Mouse (Mus musculus) neural tube, embryonic 11.5 days (tissue): ENCODE measurements around the gene Lemd1. TPM values are rescaled to one million over a fixed set of nuclear protein-coding genes. Genes with fewer than 3 reads are reported as not detected.
A peak's percentile ranks its signal among the peaks of the same experiment; 100 is the strongest.

ENCODE experiments used
- ATAC-seq: fragments of 200-750 bp; cut with Nextera tagmentation; 2 replicates; pipeline ENCODE4 v1.8.0; 2017; ENCODE audit warnings: moderate number of reproducible peaks, mild to moderate bottlenecking, moderate TSS enrichment, moderate library complexity; ENCODE audit not compliant: insufficient read depth, low FRiP score, low TSS enrichment
- DNase-seq: peaks from one replicate; pipeline ENCODE4 v3.0.0-alpha.2; 2015; ENCODE audit warnings: low spot score
- H3K27ac ChIP-seq: fragments of 300-500 bp; sonication (generic); 2 replicates; pipeline ENCODE4 v1.5.1; 2014; ENCODE audit warnings: low read depth, mild to moderate bottlenecking, low read length
- H3K27me3 ChIP-seq: fragments of 300-500 bp; sonication (generic); 2 replicates; pipeline ENCODE4 v1.6.1; 2014; ENCODE audit warnings: mild to moderate bottlenecking, low read length, mixed read lengths; ENCODE audit not compliant: control insufficient read depth, insufficient read depth
- H3K36me3 ChIP-seq: fragments of 300-500 bp; sonication (generic); 2 replicates; pipeline ENCODE4 v1.6.1; 2014; ENCODE audit warnings: mild to moderate bottlenecking, low read length, moderate library complexity, mixed read lengths; ENCODE audit not compliant: control insufficient read depth, insufficient read depth
- H3K4me1 ChIP-seq: fragments of 300-500 bp; sonication (generic); 2 replicates; pipeline ENCODE4 v1.6.1; 2014; ENCODE audit warnings: low read length, mixed read lengths; ENCODE audit not compliant: control insufficient read depth, insufficient read depth
- H3K4me2 ChIP-seq: fragments of 300-500 bp; sonication (generic); 2 replicates; pipeline ENCODE4 v1.6.1; 2014; ENCODE audit warnings: low read depth, mild to moderate bottlenecking, moderate library complexity
- H3K4me3 ChIP-seq: fragments of 300-500 bp; sonication (generic); 2 replicates; pipeline ENCODE4 v1.5.1; 2014; ENCODE audit warnings: low read depth, low read length
- H3K9ac ChIP-seq: fragments of 300-500 bp; sonication (generic); 2 replicates; pipeline ENCODE4 v1.6.1; 2014; ENCODE audit warnings: mild to moderate bottlenecking, low read length
- H3K9me3 ChIP-seq: fragments of 300-500 bp; sonication (generic); 2 replicates; pipeline ENCODE4 v1.6.1; 2016; ENCODE audit warnings: low read length; ENCODE audit not compliant: control insufficient read depth
- WGBS: fragments of 180-500 bp; shearing (Covaris S2); extraction: QIAGEN DNeasy Blood & Tissue Kit; methylation state at CpG from one replicate; pipeline ENCODE4 v1.1.7; 2014; 5-methylcytosine and 5-hydroxymethylcytosine counted together
- polyA plus RNA-seq: library from polyadenylated mRNA; unstranded; fragments of >200 nt; fragmentation: Nextera tagmentation; extraction: Ambion mirVana; gene quantifications from 2 replicates; pipeline ENCODE4 v1.2.1, GENCODE M21; 2014

Gene Lemd1
- polyA plus RNA-seq, 1 experiment from 2014 or later = 6.8 TPM

DNA sequence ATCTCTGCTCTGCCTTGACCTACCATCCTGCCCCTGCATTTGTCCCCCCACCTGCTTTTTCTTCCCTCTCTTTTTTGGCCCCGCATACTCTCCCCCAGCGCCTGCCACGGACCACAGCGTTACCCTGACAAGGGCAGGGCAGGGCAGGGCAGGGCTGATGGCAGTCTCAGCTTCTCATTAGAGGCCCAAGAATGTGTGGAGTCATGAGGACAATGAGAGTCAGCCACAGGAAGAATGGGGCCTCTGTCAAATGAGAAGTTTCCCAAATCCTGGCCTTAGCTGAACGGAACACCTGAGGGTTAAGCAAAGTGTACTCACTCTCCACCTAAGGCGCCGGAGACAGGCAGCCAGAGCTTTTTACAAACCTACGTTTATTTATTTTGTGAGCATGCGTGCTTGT, 3.9 kb downstream of the Lemd1 start:
- H3K4me1 ChIP-seq = peaks cover 36% of the 10 kb centered on the region

DNA sequence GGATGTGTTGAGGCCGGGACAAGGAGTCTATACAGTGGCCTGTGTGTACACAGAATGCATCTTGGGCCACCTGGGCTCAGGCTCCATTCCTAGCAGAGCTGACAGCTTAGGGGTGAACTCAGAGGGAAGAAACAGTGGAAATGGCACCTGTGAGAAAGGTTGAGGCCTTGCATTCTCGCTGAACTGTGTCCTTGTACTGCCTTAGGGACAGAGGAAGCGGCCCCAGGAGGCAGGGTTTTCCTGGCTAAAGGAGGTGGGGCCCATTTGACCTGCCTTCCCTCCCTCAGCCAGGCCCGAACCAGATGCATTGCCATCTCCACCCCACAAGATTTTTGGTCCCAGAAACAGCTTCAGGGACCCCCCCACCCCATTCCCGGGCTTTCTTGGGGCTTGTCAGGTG, 4.5 kb downstream of the Lemd1 start:
- no peak overlapping the region for H3K9ac ChIP-seq
- H3K27ac ChIP-seq = no peak overlapping the region
- WGBS = 33% methylated on average over 5 of the region's 5 CpGs
- no peaks in the 10 kb centered on the region for H3K9me3 ChIP-seq
- peaks cover 5% of the 10 kb centered on the region; the same call in 1 of the 2 replicates for H3K27me3 ChIP-seq
- H3K36me3 ChIP-seq = no peaks in the 10 kb centered on the region
- H3K4me1 ChIP-seq = peaks cover 42% of the 10 kb centered on the region
- ATAC-seq = no peak
- no peak overlapping the region for H3K4me3 ChIP-seq
- no peak for DNase-seq
- H3K4me2 ChIP-seq = no peak overlapping the region

More for the DNA sequence above, 3.9 kb downstream of the Lemd1 start:
- 48% methylated on average over 9 of the region's 9 CpGs for WGBS
- ATAC-seq = no peak
- H3K4me2 ChIP-seq = no peak overlapping the region
- no peak overlapping the region for H3K27ac ChIP-seq
- no peaks in the 10 kb centered on the region for H3K36me3 ChIP-seq
- no peak for DNase-seq
- no peak overlapping the region for H3K9ac ChIP-seq
- peaks cover 5% of the 10 kb centered on the region; the same call in 1 of the 2 replicates for H3K27me3 ChIP-seq
- H3K9me3 ChIP-seq = no peaks in the 10 kb centered on the region
- H3K4me3 ChIP-seq = no peak overlapping the region

DNA sequence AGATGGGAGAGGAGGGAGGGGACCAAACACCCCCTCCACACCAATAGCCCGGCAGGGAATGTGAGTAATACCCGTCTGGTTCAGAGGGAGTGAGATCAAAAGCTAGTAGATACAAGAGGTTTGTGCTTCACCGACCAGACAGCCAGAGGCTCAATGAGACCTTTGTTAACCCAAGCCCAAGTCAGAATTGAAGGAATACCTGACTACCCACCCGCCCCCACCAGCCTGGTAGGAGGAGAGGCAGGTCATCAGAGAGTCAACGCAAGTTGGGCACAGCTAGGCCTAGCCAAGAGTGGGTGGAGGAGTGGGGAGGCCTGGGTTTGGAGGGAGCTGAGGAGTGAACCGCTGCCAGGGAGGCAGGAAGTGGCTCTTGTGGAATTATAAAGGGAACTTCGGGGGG, 5.1 kb downstream of the Lemd1 start:
- Histone ChIP-seq H3K4me3 (no peak overlapping the region), H3K36me3 (no peaks in the 10 kb centered on the region), H3K9ac (no peak overlapping the region), H3K27me3 (peaks cover 2% of the 10 kb centered on the region; the same call in 1 of the 2 replicates), H3K27ac (no peak overlapping the region), H3K9me3 (no peaks in the 10 kb centered on the region), H3K4me2 (no peak overlapping the region), H3K4me1 (peaks cover 44% of the 10 kb centered on the region)
- 4% methylated on average over 7 of the region's 7 CpGs for WGBS
- DNase-seq (peak; percentile 11), ATAC-seq (no peak)

DNA sequence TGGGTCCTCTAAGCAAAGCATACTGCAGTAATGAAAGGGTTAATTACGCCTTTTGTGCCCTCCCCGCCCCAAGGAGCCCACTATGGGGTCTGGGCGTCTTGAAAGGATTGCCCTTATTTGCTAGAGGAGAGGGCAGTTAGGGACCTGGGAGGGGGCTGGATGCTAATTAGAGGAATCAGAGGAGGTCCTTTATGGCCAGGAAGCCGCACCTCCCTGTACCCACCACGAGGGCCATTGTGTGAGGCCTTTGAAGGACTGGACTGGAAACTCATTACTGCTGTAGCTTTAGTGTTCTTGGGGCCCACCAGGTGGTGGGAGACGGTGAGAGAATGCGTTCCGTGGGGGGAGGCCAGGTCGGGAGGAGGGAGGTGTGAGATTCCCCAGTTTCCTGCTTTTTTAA, 6.4 kb downstream of the Lemd1 start:
- Histone ChIP-seq H3K9me3 (no peaks in the 10 kb centered on the region), H3K4me2 (no peak overlapping the region), H3K27me3 (no peaks in the 10 kb centered on the region), H3K9ac (no peak overlapping the region), H3K36me3 (no peaks in the 10 kb centered on the region), H3K4me1 (peaks cover 44% of the 10 kb centered on the region), H3K27ac (no peak overlapping the region), H3K4me3 (no peak overlapping the region)
- 0 out of 2 replicates have a peak, but pooled peaks have one; percentile 26 for ATAC-seq
- 3% methylated on average over 9 of the region's 9 CpGs for WGBS
- DNase-seq = peak; percentile 18

DNA sequence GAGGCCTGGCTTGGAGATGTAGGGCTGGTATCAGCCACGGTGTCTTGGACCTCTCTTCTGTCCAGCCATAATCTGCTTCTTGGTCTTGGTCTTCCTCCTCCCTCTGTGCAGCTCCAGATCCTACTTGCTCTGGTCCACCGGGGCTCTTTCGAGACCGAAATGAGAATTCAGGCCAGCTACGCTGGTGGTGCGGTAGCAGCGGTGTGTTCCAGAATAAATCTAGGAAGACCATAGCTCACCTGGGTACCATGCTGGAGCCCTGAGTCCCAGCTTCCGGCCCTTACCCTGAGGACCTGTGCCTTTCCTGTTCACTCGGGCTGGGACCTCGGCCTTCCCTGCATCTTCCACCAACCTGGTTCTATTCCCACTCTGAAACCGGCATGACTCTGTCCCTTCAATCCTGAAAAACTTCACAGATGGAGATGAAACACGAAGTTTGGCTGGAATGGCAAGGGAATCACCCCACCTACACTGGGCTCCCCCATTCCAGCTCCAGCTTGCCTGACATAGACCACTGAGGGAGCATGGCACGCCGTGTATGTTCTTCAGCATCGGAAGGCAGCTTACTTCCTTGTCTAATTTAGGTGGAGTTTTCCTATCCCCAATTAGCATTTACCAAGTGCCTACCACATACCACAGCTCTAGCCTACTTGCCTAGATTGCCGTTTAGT, 7.3 kb downstream of the Lemd1 start:
- DNase-seq (no peak), ATAC-seq (no peak)
- no peaks in the 10 kb centered on the region for H3K9me3 ChIP-seq
- no peak overlapping the region for H3K9ac ChIP-seq
- no peaks in the 10 kb centered on the region for H3K36me3 ChIP-seq
- no peaks in the 10 kb centered on the region for H3K27me3 ChIP-seq
- WGBS = 70% methylated on average over 16 of the region's 16 CpGs
- H3K4me3 ChIP-seq = no peak overlapping the region
- no peak overlapping the region for H3K27ac ChIP-seq
- H3K4me1 ChIP-seq = peaks cover 38% of the 10 kb centered on the region
- no peak overlapping the region for H3K4me2 ChIP-seq

DNA sequence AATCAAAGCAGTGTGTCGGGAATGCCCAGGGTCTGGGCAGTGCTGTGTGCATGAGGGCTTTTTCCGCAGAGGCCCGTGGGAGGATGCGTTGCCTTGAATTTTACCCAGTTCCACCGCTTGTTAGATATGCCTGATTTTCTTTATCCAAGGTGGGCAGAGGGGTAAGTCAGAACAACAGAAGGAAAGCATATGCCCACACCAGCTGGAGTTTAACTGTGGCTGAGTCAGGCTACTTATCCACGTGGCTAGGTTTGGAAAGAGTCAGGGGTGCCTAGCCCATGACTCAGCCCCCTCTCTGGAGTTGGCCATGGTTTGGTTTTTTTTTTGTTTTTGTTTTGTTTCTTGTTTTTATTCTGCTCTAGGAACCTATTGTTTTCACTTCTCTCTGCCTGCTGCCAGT, 8.0 kb downstream of the Lemd1 start:
- Histone ChIP-seq H3K27ac (no peak overlapping the region), H3K4me1 (peaks cover 33% of the 10 kb centered on the region)
- ATAC-seq = no peak

DNA sequence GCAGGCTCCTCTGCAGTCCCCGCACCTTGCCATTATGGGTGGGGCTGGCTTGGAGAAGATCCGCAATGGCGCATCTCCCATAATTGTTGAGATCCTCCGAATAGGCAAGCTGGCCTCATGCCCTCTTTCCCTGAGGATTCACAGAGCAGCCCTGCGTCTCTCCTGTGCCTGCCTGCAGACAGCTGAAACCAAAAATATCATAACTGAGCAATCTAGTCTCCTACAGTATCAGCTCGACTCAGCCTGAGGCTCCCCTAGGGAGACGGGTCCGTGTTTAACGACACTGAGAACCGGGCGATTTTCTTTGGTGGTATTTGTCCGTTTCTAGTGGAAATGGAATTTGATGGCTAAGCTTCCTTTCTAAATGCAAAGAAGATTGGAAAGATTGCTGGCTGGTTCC, 8.7 kb downstream of the Lemd1 start:
- H3K27me3 ChIP-seq = no peaks in the 10 kb centered on the region
- peaks cover 30% of the 10 kb centered on the region for H3K4me1 ChIP-seq
- DNase-seq (peak; percentile 22), ATAC-seq (no peak)
- H3K4me3 ChIP-seq = no peak overlapping the region
- 24% methylated on average over 12 of the region's 12 CpGs for WGBS
- H3K9ac ChIP-seq = peak overlapping the region; percentile 23; the same call in 1 of the 2 replicates
- no peak overlapping the region for H3K27ac ChIP-seq
- H3K9me3 ChIP-seq = no peaks in the 10 kb centered on the region
- no peaks in the 10 kb centered on the region for H3K36me3 ChIP-seq
- no peak overlapping the region for H3K4me2 ChIP-seq

More for the DNA sequence above, 8.0 kb downstream of the Lemd1 start:
- H3K4me3 ChIP-seq = no peak overlapping the region
- DNase-seq = no peak
- WGBS = 77% methylated on average over 6 of the region's 6 CpGs
- no peak overlapping the region for H3K9ac ChIP-seq
- no peaks in the 10 kb centered on the region for H3K36me3 ChIP-seq
- H3K4me2 ChIP-seq = no peak overlapping the region
- H3K27me3 ChIP-seq = no peaks in the 10 kb centered on the region
- no peaks in the 10 kb centered on the region for H3K9me3 ChIP-seq

DNA sequence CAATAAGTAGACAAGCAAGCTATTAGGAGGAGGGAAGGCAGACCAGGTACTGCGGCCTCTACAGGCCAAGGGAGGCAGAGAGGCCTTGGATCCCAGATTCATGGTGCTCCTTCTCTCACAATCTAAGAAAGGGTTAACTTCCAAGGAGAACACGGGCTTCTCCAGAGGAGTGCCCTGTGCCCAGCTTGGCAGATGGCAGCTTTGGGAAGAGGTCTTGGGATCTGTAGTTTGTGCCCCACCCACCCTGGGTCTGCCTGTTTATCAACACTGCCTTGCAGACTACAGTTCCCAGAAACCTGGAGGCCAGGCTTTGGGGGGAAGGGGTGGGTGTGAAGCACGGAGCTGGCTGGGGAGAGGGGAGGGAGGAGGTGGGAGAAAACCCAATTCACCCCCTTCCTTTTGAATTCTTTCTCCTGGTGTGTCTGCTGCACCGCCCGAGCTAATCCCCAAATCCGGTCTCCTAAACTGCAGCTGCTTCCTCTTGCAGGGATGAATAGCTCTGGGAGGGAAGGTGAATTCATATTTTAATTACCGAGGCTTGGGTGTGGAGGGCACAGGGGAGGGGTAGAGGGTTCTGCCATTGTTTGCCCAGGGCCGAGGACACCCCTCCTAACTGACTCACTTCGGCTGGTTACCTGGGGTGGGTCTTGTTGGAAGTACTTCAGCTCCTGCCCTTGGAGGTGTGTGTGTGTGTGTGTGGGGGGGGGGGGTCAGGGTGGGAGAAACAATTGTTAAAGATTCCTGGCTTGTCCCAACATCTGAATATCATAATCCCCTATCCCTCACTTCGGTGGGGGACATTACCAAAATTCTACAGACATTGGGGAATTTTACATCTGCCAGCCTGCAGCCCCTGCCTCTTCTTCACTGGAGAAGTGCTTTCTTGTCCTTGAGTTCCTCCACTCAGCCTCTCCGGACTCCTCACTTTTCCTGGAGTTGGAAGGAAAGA, 9.6 kb downstream of the Lemd1 start:
- no peaks in the 10 kb centered on the region for H3K36me3 ChIP-seq
- no peak overlapping the region for H3K4me3 ChIP-seq
- no peaks in the 10 kb centered on the region for H3K9me3 ChIP-seq
- H3K4me1 ChIP-seq = peaks cover 24% of the 10 kb centered on the region
- peak; percentile 39 for ATAC-seq
- H3K9ac ChIP-seq = peak overlapping the region; percentile 23; the same call in 1 of the 2 replicates
- H3K27ac ChIP-seq = no peak overlapping the region
- DNase-seq = peak; percentile 66
- no peak overlapping the region for H3K4me2 ChIP-seq
- H3K27me3 ChIP-seq = no peaks in the 10 kb centered on the region
- 11% methylated on average over 11 of the region's 11 CpGs for WGBS
